22 mouse cellular contexts compared by ENCODE assay signal in genomic region chr12:112489535-112489934, GRCm38 (mm10). TPM values are rescaled to one million over a fixed set of nuclear protein-coding genes. Genes with fewer than 3 reads are reported as not detected.
DNase-seq lines count a peak whose midpoint lies in the region; ATAC-seq and TF ChIP-seq lines count a peak whose summit lies in the region.
"Had no signal": no experiment of that assay in that cellular context is flagged by ENCODE, and none has a peak within 500 bp of the region (broad histone marks: within the 10 kb centered on the region; RNA-seq: fewer than 3 reads in every experiment).

No protein-coding gene starts in this region.

- H3K27me3 ChIP-seq in forebrain, embryonic 10.5 days (ENCODE audit: poor library complexity, severe bottlenecking) = no peaks in the 10 kb centered on the region
- no peaks in the 10 kb centered on the region for H3K27me3 ChIP-seq in forebrain, embryonic 13.5 days
- H3K27me3 ChIP-seq in heart, embryonic 10.5 days (ENCODE audit: insufficient read depth, poor library complexity, severe bottlenecking) = peaks cover 12% of the 10 kb centered on the region; the same call in 1 of the 2 replicates
- H3K27me3 ChIP-seq in heart, embryonic 15.5 days = no peaks in the 10 kb centered on the region
- no peaks in the 10 kb centered on the region for H3K27me3 ChIP-seq in heart, postnatal 0 days (ENCODE audit: control insufficient read depth, insufficient read depth, low read length)
- H3K27me3 ChIP-seq in hindbrain, embryonic 14.5 days (ENCODE audit: control insufficient read depth, insufficient read depth, low read length) = no peaks in the 10 kb centered on the region
- H3K27me3 ChIP-seq: embryonic facial prominence, embryonic 13.5 days; intestine, embryonic 15.5 days had no signal

- no peak overlapping the region for H3K4me2 ChIP-seq in forebrain, embryonic 13.5 days
- no peak overlapping the region for H3K4me2 ChIP-seq in heart, embryonic 15.5 days
- H3K4me2 ChIP-seq in heart, postnatal 0 days (ENCODE audit: low read depth, low read length) = no peak overlapping the region
- no peak overlapping the region for H3K4me2 ChIP-seq in hindbrain, embryonic 14.5 days (replicated peaks)
- H3K4me2 ChIP-seq: embryonic facial prominence, embryonic 13.5 days; hindbrain, embryonic 13.5 days; intestine, embryonic 15.5 days had no signal

- H3K27ac ChIP-seq in forebrain, embryonic 10.5 days = peak overlapping the region; percentile 16; the same call in 1 of the 2 replicates
- H3K27ac ChIP-seq in forebrain, embryonic 13.5 days = no peak overlapping the region
- peak overlapping the region; percentile 91 for H3K27ac ChIP-seq in heart, embryonic 10.5 days
- H3K27ac ChIP-seq in heart, embryonic 15.5 days = peak overlapping the region; percentile 96
- peak overlapping the region; percentile 98 for H3K27ac ChIP-seq in heart, postnatal 0 days (ENCODE audit: low read depth)
- H3K27ac ChIP-seq in hindbrain, embryonic 14.5 days = no peak overlapping the region
- H3K27ac ChIP-seq: hindbrain, embryonic 13.5 days; intestine, embryonic 15.5 days had no signal

- WGBS in forebrain, embryonic 10.5 days = 90% methylated on average over 9 of the region's 9 CpGs
- 92% methylated on average over 9 of the region's 9 CpGs for WGBS in forebrain, embryonic 13.5 days
- WGBS in heart, embryonic 10.5 days = 88% methylated on average over 9 of the region's 9 CpGs
- WGBS in heart, embryonic 15.5 days = 87% methylated on average over 9 of the region's 9 CpGs
- WGBS in heart, postnatal 0 days = 93% methylated on average over 9 of the region's 9 CpGs
- WGBS in hindbrain, embryonic 14.5 days = 90% methylated on average over 9 of the region's 9 CpGs

- H3K36me3 ChIP-seq in forebrain, embryonic 10.5 days (replicated peaks) = no peaks in the 10 kb centered on the region
- H3K36me3 ChIP-seq in forebrain, embryonic 13.5 days (ENCODE audit: poor library complexity, severe bottlenecking) = no peaks in the 10 kb centered on the region
- H3K36me3 ChIP-seq in heart, embryonic 10.5 days = no peaks in the 10 kb centered on the region
- H3K36me3 ChIP-seq in heart, embryonic 15.5 days = no peaks in the 10 kb centered on the region
- H3K36me3 ChIP-seq in heart, postnatal 0 days (replicated peaks; ENCODE audit: control insufficient read depth, insufficient read depth, low read length) = no peaks in the 10 kb centered on the region
- no peaks in the 10 kb centered on the region for H3K36me3 ChIP-seq in hindbrain, embryonic 14.5 days (replicated peaks; ENCODE audit: control insufficient read depth, insufficient read depth)
- H3K36me3 ChIP-seq: embryonic facial prominence, embryonic 13.5 days; G1E; hindbrain, embryonic 13.5 days; intestine, embryonic 15.5 days had no signal

- no peak overlapping the region for H3K9ac ChIP-seq in forebrain, embryonic 13.5 days
- H3K9ac ChIP-seq in heart, embryonic 15.5 days = no peak overlapping the region
- no peak overlapping the region for H3K9ac ChIP-seq in heart, postnatal 0 days (replicated peaks; ENCODE audit: low read depth, low read length)
- no peak overlapping the region for H3K9ac ChIP-seq in hindbrain, embryonic 14.5 days
- H3K9ac ChIP-seq: embryonic facial prominence, embryonic 13.5 days; hindbrain, embryonic 13.5 days; intestine, embryonic 15.5 days had no signal

- intact Hi-C loops in heart, postnatal 14 days (cut with DNase I) = no loop called here

- H3K9me3 ChIP-seq in forebrain, embryonic 10.5 days = no peaks in the 10 kb centered on the region
- no peaks in the 10 kb centered on the region for H3K9me3 ChIP-seq in forebrain, embryonic 13.5 days (replicated peaks)
- H3K9me3 ChIP-seq in heart, embryonic 10.5 days = no peaks in the 10 kb centered on the region
- no peaks in the 10 kb centered on the region for H3K9me3 ChIP-seq in heart, embryonic 15.5 days (replicated peaks)
- no peaks in the 10 kb centered on the region for H3K9me3 ChIP-seq in heart, postnatal 0 days (replicated peaks; ENCODE audit: control insufficient read depth, low read length)
- H3K9me3 ChIP-seq in hindbrain, embryonic 14.5 days (ENCODE audit: control insufficient read depth, low read length) = no peaks in the 10 kb centered on the region
- H3K9me3 ChIP-seq: embryonic facial prominence, embryonic 13.5 days; hindbrain, embryonic 13.5 days; intestine, embryonic 15.5 days had no signal

- no peak for TF ChIP-seq EP300 in heart, postnatal 0 days (IDR thresholded peaks at IDR 0.05; ENCODE audit: low read depth)

- DNase-seq in forebrain, embryonic 10.5 days (ENCODE audit: extremely low spot score, low spot score) = no peak
- no peak for DNase-seq in heart, embryonic 10.5 days (ENCODE audit: low spot score)
- DNase-seq in heart, adult 8-10 months (ENCODE audit: low spot score) = no peak
- no peak for DNase-seq in heart, postnatal 14 days
- DNase-seq in heart, postnatal 0 days (ENCODE audit: low spot score) = no peak
- no peak for DNase-seq in hindbrain, embryonic 14.5 days (ENCODE audit: low spot score)
- DNase-seq: B cell, adult 2 months; cerebellum, adult 11-12 months; cerebellum, adult 9-10 months; cerebellum, postnatal 25 days; kidney, adult 18-20 months had no signal

- H3K4me3 ChIP-seq in forebrain, embryonic 10.5 days = no peak overlapping the region
- no peak overlapping the region for H3K4me3 ChIP-seq in forebrain, embryonic 13.5 days
- no peak overlapping the region for H3K4me3 ChIP-seq in heart, embryonic 10.5 days
- H3K4me3 ChIP-seq in heart, embryonic 15.5 days = no peak overlapping the region
- no peak overlapping the region for H3K4me3 ChIP-seq in heart, postnatal 0 days (ENCODE audit: low read depth, low read length)
- H3K4me3 ChIP-seq in hindbrain, embryonic 14.5 days (replicated peaks; ENCODE audit: low read length) = no peak overlapping the region
- H3K4me3 ChIP-seq: embryonic facial prominence, embryonic 13.5 days; hindbrain, embryonic 13.5 days; intestine, embryonic 15.5 days had no signal

- peaks cover 24% of the 10 kb centered on the region for H3K4me1 ChIP-seq in forebrain, embryonic 10.5 days
- peaks cover 17% of the 10 kb centered on the region for H3K4me1 ChIP-seq in forebrain, embryonic 13.5 days
- peaks cover 67% of the 10 kb centered on the region for H3K4me1 ChIP-seq in heart, embryonic 10.5 days
- peaks cover 48% of the 10 kb centered on the region for H3K4me1 ChIP-seq in heart, embryonic 15.5 days (replicated peaks)
- peaks cover 56% of the 10 kb centered on the region for H3K4me1 ChIP-seq in heart, postnatal 0 days (ENCODE audit: control insufficient read depth, insufficient read depth)
- H3K4me1 ChIP-seq in hindbrain, embryonic 14.5 days (replicated peaks; ENCODE audit: control insufficient read depth, insufficient read depth, low read length) = 0 out of 2 replicates have a peak, but pooled peaks cover 6% of the 10 kb centered on the region

- TF ChIP-seq CTCF in heart, postnatal 0 days (IDR thresholded peaks at IDR 0.05; ENCODE audit: low read depth) = no peak

- no peak for ATAC-seq in forebrain, embryonic 13.5 days
- no peak for ATAC-seq in heart, embryonic 15.5 days (replicated peaks; ENCODE audit: insufficient number of reproducible peaks, insufficient read depth, low FRiP score, low read depth)
- ATAC-seq in heart, postnatal 0 days (ENCODE audit: insufficient read depth, low read depth) = no peak
- ATAC-seq in hindbrain, embryonic 14.5 days (ENCODE audit: low FRiP score) = no peak
- ATAC-seq: CD4-positive, CD25-positive, alpha-beta regulatory T cell, adult 4 months; forebrain, embryonic 14.5 days had no signal

RNA-seq across cellular contexts. Expression of gene A530016L24Rik, which starts 0.3 kb away (rescaled TPM):
- not detected in 2 replicates for polyA plus RNA-seq in forebrain, embryonic 10.5 days (2016; fragmentation: Nextera tagmentation; extraction: Ambion mirVana)
- 0.11 TPM in 1 of 2 replicates, not detected in the other for polyA plus RNA-seq in forebrain, embryonic 13.5 days (2015; fragmentation: Nextera tagmentation; extraction: Ambion mirVana)
- 5.6 and 12.4 TPM in 2 replicates for polyA plus RNA-seq in heart, embryonic 10.5 days (2016; fragmentation: Nextera tagmentation; extraction: Ambion mirVana)
- total RNA-seq in heart, adult 8-10 months (2022) = 10 to 100 TPM; 31.2 to 50.5 (median 38.0) TPM
- 5.3 and 6.0 TPM in 2 replicates for polyA plus RNA-seq in heart, embryonic 15.5 days (2015; fragmentation: Nextera tagmentation; extraction: Ambion mirVana)
- total RNA-seq in heart, postnatal 14 days (2021) = 10 to 100 TPM; 15.7 to 20.7 TPM
- 9.9 and 14.1 TPM in 2 replicates for total RNA-seq in heart, postnatal 0 days (2014; rRNA removed; ENCODE audit: low replicate concordance)
- 6.0 and 6.9 TPM in 2 replicates for polyA plus RNA-seq in heart, postnatal 0 days (2015; fragmentation: Nextera tagmentation; extraction: Ambion mirVana)
- polyA plus RNA-seq in hindbrain, embryonic 14.5 days (2014; fragmentation: Nextera tagmentation; extraction: Ambion mirVana) = 0.18 and 0.19 TPM in 2 replicates
- total RNA-seq: hematopoietic stem cell, adult 5-6 weeks had no signal
- polyA plus RNA-seq: CD4-positive, CD25-positive, alpha-beta regulatory T cell, adult 4 months; cortical plate, adult 2 months; G1E had no signal

RNA-seq across cellular contexts. Expression of gene Tmem179, which starts 27.0 kb away (rescaled TPM):
- 0.55 and 0.89 TPM in 2 replicates for polyA plus RNA-seq in forebrain, embryonic 10.5 days (2016; fragmentation: Nextera tagmentation; extraction: Ambion mirVana)
- polyA plus RNA-seq in forebrain, embryonic 13.5 days (2015; fragmentation: Nextera tagmentation; extraction: Ambion mirVana) = 23.3 and 30.7 TPM in 2 replicates
- 1.2 and 1.5 TPM in 2 replicates for polyA plus RNA-seq in heart, embryonic 10.5 days (2016; fragmentation: Nextera tagmentation; extraction: Ambion mirVana)
- not detected for total RNA-seq in heart, adult 8-10 months (2022)
- polyA plus RNA-seq in heart, embryonic 15.5 days (2015; fragmentation: Nextera tagmentation; extraction: Ambion mirVana) = 0.39 and 0.99 TPM in 2 replicates
- not detected for total RNA-seq in heart, postnatal 14 days (2021)
- total RNA-seq in heart, postnatal 0 days (2014; rRNA removed; ENCODE audit: low replicate concordance) = 0.85 TPM in 1 of 2 replicates, not detected in the other
- 0.14 and 0.27 TPM in 2 replicates for polyA plus RNA-seq in heart, postnatal 0 days (2015; fragmentation: Nextera tagmentation; extraction: Ambion mirVana)
- polyA plus RNA-seq in hindbrain, embryonic 14.5 days (2014; fragmentation: Nextera tagmentation; extraction: Ambion mirVana) = 64.6 and 72.2 TPM in 2 replicates
- total RNA-seq: G1E; gastrocnemius, adult 8-10 months; hematopoietic stem cell, adult 5-6 weeks had no signal
- polyA plus RNA-seq: CD4-positive, CD25-positive, alpha-beta regulatory T cell, adult 4 months had no signal

Comparison
In these comparisons a context has a peak if more than half of its experiments do, and no peak if none do; other contexts are left out.
1. H3K27ac ChIP-seq: peak in forebrain, embryonic 10.5 days (single experiment), heart, embryonic 10.5 days (single experiment), heart, embryonic 15.5 days (single experiment) and heart, postnatal 0 days (single experiment); none in forebrain, embryonic 13.5 days (single experiment) and hindbrain, embryonic 14.5 days (single experiment).